Mouse (Mus musculus): ENCODE measurements around the gene Cnn1. TPM values are rescaled to one million over a fixed set of nuclear protein-coding genes. Genes with fewer than 3 reads are reported as not detected.
A peak's percentile ranks its signal among the peaks of the same experiment; 100 is the strongest.
"Not testable (repeated sequence)": the region's sequence is repeated elsewhere in the genome, so short reads cannot be mapped to it uniquely, and the experiment has no call there.

Cnn1 gene
- polyA plus RNA-seq, 1 experiment: 296 TPM

DNA sequence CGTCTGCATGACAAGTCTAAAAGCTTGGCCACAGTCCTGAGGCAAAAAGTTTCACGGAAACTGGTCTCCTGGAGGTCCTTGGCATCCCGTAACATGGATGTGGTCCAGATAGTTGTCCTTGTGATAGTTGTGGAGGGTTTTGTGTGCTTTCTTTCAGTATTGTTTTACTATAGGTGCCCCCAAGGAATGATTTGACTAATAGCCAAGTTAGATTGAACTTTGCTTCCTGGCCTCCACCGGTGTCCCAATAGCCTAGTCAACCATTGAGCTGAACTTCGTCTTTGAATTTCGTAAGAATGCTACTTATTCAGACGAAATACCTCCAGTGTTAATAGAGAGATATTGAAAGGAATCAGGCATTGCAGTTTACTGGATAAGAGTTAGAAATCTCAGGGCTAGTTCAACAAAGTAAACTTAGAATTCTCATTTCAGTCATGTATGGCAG is 51.3 kb downstream of the Cnn1 start:
- WGBS: 75% methylated on average over 7 of the region's 7 CpGs
- not testable (repeated sequence) for DNase-seq (ENCODE audit: low read depth, low spot score)

DNA sequence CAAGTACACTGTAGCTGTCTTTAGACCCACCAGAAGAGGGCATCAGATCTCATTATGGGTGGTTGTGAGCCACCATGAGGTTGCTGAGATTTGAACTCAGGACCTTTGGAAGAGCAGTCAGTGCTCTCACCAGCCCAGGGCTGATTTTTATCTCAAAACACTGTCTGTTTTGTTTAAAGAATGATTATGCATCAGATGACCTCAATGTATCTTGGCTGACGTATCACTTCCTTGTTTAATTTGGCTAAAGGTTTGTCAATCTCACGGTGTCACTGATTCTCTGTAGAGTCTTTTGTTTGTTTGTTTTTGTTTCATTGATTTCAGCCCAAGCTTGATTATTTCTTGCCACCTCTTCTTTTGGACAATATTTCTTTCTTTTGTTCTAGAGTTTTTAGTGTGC is 51.9 kb downstream of the Cnn1 start:
- no peak for DNase-seq (ENCODE audit: low read depth, low spot score)
- WGBS: 16% methylated on average over 2 of the region's 2 CpGs

DNA sequence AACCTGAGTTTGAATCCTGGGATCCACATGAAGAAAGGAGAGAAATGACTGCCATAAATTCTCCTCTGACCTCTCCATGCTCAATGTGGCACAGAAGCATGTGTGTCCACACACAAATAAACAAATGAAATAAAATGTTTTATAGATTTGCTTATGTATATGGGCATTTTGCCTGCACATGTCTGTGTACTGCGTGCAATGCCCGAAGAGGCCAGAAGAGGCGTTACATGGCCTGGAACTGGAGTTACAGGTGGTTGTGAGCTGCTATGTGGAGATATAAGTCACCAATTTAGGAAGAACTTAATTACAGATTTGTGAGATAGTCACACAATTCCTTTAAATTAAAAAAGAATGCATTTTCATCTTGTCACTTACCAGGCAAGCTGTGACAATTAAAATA is 54.8 kb downstream of the Cnn1 start:
- WGBS: 94% methylated on average over 3 of the region's 3 CpGs
- DNase-seq (ENCODE audit: low read depth, low spot score): no peak

DNA sequence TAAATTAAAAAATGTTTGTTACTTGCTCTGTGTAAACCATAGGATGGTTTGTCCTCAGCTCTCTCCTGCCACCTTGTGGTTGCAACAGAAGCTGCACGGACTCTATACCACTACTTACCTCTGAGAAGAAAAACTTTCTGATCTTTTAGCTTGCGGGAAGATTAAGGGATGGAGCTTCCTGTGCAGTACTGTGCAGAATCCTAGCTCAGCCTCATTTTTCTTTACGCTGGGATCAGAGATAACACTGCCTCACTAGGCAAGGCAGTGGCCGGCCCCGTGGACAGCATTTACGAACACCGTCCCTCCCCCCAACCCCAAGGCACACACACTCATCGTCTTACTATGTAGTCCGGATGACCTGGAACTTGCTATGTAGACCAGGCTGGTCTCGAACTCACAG is 56.6 kb downstream of the Cnn1 start:
- no peak for DNase-seq (ENCODE audit: low read depth, low spot score)
- WGBS: 13% methylated on average over 10 of the region's 10 CpGs

DNA sequence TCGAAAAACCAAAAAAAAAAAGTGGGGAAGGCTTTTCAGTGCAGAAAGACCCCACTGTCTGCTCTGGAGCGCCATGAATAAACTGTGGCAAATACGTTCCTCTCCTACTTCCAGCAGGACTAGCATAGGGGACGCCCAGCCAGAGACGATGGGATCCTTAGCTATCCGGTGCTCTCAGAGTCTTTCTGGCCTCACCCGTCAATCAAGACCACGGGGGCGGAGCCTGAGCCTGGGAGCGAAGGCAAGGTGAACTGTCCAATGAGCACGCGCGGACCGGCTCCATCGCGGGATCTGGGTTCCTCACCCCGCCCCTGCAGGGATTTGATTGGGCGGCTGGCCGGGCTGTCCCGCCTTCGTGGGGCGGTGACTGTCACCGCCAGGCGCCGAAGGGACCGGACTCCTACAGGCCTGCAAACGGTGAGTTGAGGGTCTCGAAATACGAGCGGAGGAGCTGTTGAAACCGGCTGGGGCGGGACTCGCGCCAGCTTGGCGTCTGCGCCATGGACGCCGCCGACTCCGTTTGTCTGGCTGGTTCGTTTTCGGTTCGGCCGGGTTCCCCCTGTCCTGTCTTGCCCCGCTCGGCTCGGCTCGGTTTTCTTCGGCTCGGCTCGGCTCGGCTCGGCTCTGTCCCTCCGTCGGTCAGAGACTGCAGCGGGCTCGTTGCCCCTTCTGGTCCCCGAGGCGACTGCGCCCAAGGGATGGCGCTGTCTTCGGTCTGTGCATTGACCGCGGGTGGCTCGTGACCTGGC is 57.7 kb downstream of the Cnn1 start, which contains the start of gene Pigyl:
Gene Pigyl (plus strand): TSS at position 350 of the 749 bp plus-strand sequence.
- DNase-seq (ENCODE audit: low read depth, low spot score): peak; percentile 99
- 1% methylated on average over 65 of the region's 65 CpGs for WGBS

DNA sequence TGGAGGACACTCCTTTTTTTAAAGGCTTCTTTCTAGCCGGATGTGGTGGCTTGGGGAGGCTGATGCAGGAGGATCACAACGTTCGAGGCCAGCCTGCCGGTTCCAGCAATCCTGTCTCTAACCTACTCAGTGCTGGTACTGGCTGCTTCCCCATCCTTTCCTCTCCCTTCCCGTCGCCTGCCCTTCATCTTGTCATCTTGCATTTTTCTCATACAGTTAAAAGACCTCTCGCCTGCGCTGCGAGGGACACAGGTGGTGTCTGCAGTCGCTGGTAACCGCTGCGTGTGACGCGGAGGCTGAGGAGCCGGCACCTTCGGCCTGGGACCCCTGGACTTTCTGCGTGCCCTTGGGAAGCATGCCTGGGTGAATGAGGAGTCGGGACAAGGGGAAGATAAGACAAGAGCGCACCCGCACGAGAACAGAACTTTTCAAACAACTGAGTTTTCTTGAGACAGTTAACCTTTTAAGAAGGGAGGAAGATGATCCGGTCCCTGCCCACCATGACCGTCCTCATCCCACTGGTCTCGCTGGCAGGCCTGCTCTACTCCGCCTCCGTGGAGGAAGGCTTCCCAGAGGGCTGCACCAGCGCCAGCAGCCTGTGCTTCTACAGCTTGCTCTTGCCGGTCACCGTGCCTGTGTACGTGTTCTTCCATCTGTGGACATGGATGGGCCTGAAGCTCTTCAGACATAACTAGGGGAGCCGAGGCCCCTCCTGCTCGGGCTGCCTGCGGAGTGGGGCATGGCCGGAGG is 58.7 kb downstream of the Cnn1 start:
- 79% methylated on average over 34 of the region's 34 CpGs for WGBS

More for the DNA sequence above, 58.7 kb downstream of the Cnn1 start:
- no peak for DNase-seq (ENCODE audit: low read depth, low spot score)

Other genes with a start within 250 kb of the Cnn1 start
- 52.5 and 66.4 TPM in 2 replicates for gene Dock6, start 246.6 kb upstream of the Cnn1 start, polyA plus RNA-seq (2012; rRNA removed)
- gene Rab3d, start 181.0 kb upstream of the Cnn1 start, polyA plus RNA-seq (2012; rRNA removed): 70.2 and 84.5 TPM in 2 replicates
- gene Ccdc159, start 171.7 kb upstream of the Cnn1 start, polyA plus RNA-seq (2012; rRNA removed): 0.98 and 1.9 TPM in 2 replicates
- 101 and 102 TPM in 2 replicates for gene Tmem205, start 171.7 kb upstream of the Cnn1 start, polyA plus RNA-seq (2012; rRNA removed)
- 2.9 and 3.1 TPM in 2 replicates for gene Plppr2, start 162.2 kb upstream of the Cnn1 start, polyA plus RNA-seq (2012; rRNA removed)
- gene Swsap1, start 143.5 kb upstream of the Cnn1 start, polyA plus RNA-seq (2012; rRNA removed): 7.4 and 8.0 TPM in 2 replicates
- 1.1 and 1.8 TPM in 2 replicates for gene Epor, start 135.7 kb upstream of the Cnn1 start, polyA plus RNA-seq (2012; rRNA removed)
- gene Rgl3, start 109.8 kb upstream of the Cnn1 start, polyA plus RNA-seq (2012; rRNA removed): 1.9 and 2.4 TPM in 2 replicates
- gene Ccdc151, start 96.6 kb upstream of the Cnn1 start, polyA plus RNA-seq (2012; rRNA removed): 0.14 and 0.15 TPM in 2 replicates
- 127 and 130 TPM in 2 replicates for gene Prkcsh, start 96.4 kb upstream of the Cnn1 start, polyA plus RNA-seq (2012; rRNA removed)
- 0.29 and 0.47 TPM in 2 replicates for gene Elavl3, start 47.2 kb upstream of the Cnn1 start, polyA plus RNA-seq (2012; rRNA removed)
- gene Gm49318, start 28.0 kb upstream of the Cnn1 start, polyA plus RNA-seq (2012; rRNA removed): not detected in 2 replicates
- 8.6 and 10.0 TPM in 2 replicates for gene Zfp653, start 27.8 kb upstream of the Cnn1 start, polyA plus RNA-seq (2012; rRNA removed)
- 47.7 and 48.6 TPM in 2 replicates for gene Ecsit, start 13.8 kb upstream of the Cnn1 start, polyA plus RNA-seq (2012; rRNA removed)
- 120 and 148 TPM in 2 replicates for gene Elof1, start 18.0 kb downstream of the Cnn1 start, polyA plus RNA-seq (2012; rRNA removed)
- 233 and 244 TPM in 2 replicates for gene Acp5, start 36.5 kb downstream of the Cnn1 start, polyA plus RNA-seq (2012; rRNA removed)
- 45.9 and 50.1 TPM in 2 replicates for gene Pigyl, start 57.6 kb downstream of the Cnn1 start, polyA plus RNA-seq (2012; rRNA removed)
- gene Zfp872, start 88.9 kb downstream of the Cnn1 start, polyA plus RNA-seq (2012; rRNA removed): not detected in 2 replicates
- gene Zfp809, start 126.5 kb downstream of the Cnn1 start, polyA plus RNA-seq (2012; rRNA removed): 5.8 and 11.2 TPM in 2 replicates
- 0.57 and 0.67 TPM in 2 replicates for gene Zfp599, start 160.7 kb downstream of the Cnn1 start, polyA plus RNA-seq (2012; rRNA removed)
- gene Zfp810, start 208.4 kb downstream of the Cnn1 start, polyA plus RNA-seq (2012; rRNA removed): 2.8 and 4.9 TPM in 2 replicates